Mouse (Mus musculus) embryonic facial prominence, embryonic 10.5 days (tissue): ENCODE data around the gene Iqce. TPM values are rescaled to one million over a fixed set of nuclear protein-coding genes. Genes with fewer than 3 reads are reported as not detected.
A peak's percentile ranks its signal among the peaks of the same experiment; 100 is the strongest.

Experiments used
- DNase-seq: peaks from one replicate; pipeline ENCODE4 v3.0.0-alpha.2; 2017; ENCODE audit warnings: low spot score
- H3K27ac ChIP-seq: fragments of 300-500 bp; sonication (generic); replicated peaks from 2 replicates; pipeline ENCODE4 v1.5.1; 2016; ENCODE audit warnings: mild to moderate bottlenecking
- H3K27me3 ChIP-seq: fragments of 300-500 bp; sonication (generic); replicated peaks from 2 replicates; pipeline ENCODE4 v1.6.1; 2016; ENCODE audit warnings: low read depth, mild to moderate bottlenecking; ENCODE audit not compliant: poor library complexity, severe bottlenecking
- H3K36me3 ChIP-seq: fragments of 300-500 bp; sonication (generic); replicated peaks from 2 replicates; pipeline ENCODE4 v1.6.1; 2016; ENCODE audit warnings: mild to moderate bottlenecking, moderate library complexity
- H3K4me1 ChIP-seq: fragments of 300-500 bp; sonication (generic); 2 replicates; pipeline ENCODE4 v1.6.1; 2016
- H3K4me3 ChIP-seq: fragments of 300-500 bp; sonication (generic); 2 replicates; pipeline ENCODE4 v1.5.1; 2016; ENCODE audit warnings: mild to moderate bottlenecking, moderate library complexity
- H3K9me3 ChIP-seq: fragments of 300-500 bp; sonication (generic); 2 replicates; pipeline ENCODE4 v1.6.1; 2016; ENCODE audit warnings: mild to moderate bottlenecking
- WGBS: fragments of 180-500 bp; shearing (Covaris S2); methylation state at CpG from one replicate; pipeline ENCODE4 v1.1.7; 2016; 5-methylcytosine and 5-hydroxymethylcytosine counted together
- polyA plus RNA-seq: library from polyadenylated mRNA; unstranded; fragments of >200 nt; fragmentation: Nextera tagmentation; extraction: Ambion mirVana; gene quantifications from 2 replicates; pipeline ENCODE4 v1.2.1, GENCODE M21; 2016

The Iqce gene
- polyA plus RNA-seq, 1 experiment from 2014 or later, result 28.2 TPM

DNA sequence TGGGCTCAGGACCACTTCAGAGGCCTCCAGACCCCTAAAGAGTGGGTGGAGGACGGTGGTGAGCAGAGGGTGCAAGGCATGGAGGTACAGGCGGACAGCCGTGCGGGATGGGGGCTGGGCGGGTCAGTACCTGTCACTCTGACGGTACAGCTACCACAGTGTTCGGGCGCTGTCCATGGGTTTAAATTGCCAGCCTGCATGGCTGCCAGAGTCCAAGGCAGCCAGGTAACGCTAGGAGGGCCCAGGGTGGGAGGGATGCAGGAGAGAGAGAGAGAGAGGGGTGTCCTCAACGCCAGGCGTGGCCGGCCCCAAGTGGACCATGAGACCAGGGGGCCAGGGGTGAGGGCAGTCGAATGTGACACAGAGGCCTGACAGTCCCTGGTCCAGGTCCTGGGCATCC, 77.2 kb downstream of the Iqce start:
- no peak for DNase-seq
- Histone ChIP-seq H3K27ac (0 out of 2 replicates have a peak overlapping the region, but pooled peaks have one; percentile 27), H3K4me3 (no peak overlapping the region), H3K27me3 (no peaks in the 10 kb centered on the region), H3K4me1 (peaks cover 10% of the 10 kb centered on the region; the same call in 1 of the 2 replicates), H3K9me3 (peaks cover 18% of the 10 kb centered on the region; the same call in 1 of the 2 replicates), H3K36me3 (peaks cover 93% of the 10 kb centered on the region)
- 94% methylated on average over 13 of the region's 13 CpGs for WGBS

- WGBS, result 96% methylated on average over 5 of the region's 5 CpGs
- DNase-seq, result no peak
- Histone ChIP-seq H3K4me3 (no peak overlapping the region), H3K36me3 (peaks cover 86% of the 10 kb centered on the region), H3K9me3 (peaks cover 16% of the 10 kb centered on the region; the same call in 1 of the 2 replicates), H3K27ac (no peak overlapping the region), H3K27me3 (no peaks in the 10 kb centered on the region), H3K4me1 (peaks cover 10% of the 10 kb centered on the region; the same call in 1 of the 2 replicates)
These were observed 77.9 kb downstream of the Iqce start for GRCm38 (mm10) chr5:140624238-140624637.

- no peak for DNase-seq
- H3K36me3 ChIP-seq, result peaks cover 82% of the 10 kb centered on the region
- no peaks in the 10 kb centered on the region for H3K27me3 ChIP-seq
- H3K4me1 ChIP-seq, result peaks cover 10% of the 10 kb centered on the region; the same call in 1 of the 2 replicates
- no peak overlapping the region for H3K27ac ChIP-seq
- H3K9me3 ChIP-seq, result peaks cover 12% of the 10 kb centered on the region; the same call in 1 of the 2 replicates
- 72% methylated on average over 4 of the region's 4 CpGs for WGBS
- no peak overlapping the region for H3K4me3 ChIP-seq
These were observed 78.4 kb downstream of the Iqce start for GRCm38 (mm10) chr5:140623791-140624190.

DNA sequence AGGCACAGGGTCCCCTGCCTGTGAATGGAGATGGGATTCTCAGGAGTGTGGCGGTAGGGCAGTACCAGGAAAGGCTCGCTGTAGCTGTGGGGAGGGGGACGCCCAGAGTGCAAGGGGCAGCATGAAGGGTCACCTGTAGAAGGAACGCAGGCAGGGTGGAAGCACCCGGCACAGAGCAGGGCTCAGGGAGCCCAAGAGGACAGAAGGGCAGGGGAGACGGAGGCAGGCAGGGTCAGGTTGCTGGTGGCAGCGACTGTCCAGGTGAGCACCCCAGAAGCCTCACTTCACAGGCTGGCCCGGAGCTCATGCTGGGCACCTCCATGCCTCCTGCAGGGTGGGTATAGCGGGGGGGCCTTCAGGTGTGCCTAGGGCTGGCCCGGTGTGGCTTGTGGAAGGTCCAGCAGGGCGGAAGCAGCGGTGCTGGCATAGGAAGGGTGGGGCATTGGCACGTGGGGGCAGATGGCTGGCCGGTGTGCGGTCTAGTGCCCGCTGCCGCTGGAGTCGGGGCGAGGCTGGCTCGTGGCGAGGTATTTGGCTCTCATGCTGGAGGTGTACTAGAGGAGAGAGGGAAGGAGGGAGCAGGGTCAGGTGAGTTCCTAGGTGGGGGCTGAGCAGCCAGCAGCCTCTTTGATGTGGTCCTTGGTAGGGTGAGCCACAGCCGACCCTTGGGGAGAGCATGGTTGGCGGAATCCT, 79.1 kb downstream of the Iqce start:
- H3K36me3 ChIP-seq, result peaks cover 75% of the 10 kb centered on the region
- WGBS, result 94% methylated on average over 23 of the region's 23 CpGs

GRCm38 (mm10) chr5:140621517-140621916, 80.7 kb downstream of the Iqce start:
- H3K36me3 ChIP-seq, result peaks cover 74% of the 10 kb centered on the region
- 81% methylated on average over 10 of the region's 10 CpGs for WGBS
- H3K27ac ChIP-seq, result no peak overlapping the region; the same call in 1 of the 2 replicates
- no peak for DNase-seq
- H3K4me1 ChIP-seq, result peaks cover 15% of the 10 kb centered on the region
- no peaks in the 10 kb centered on the region for H3K9me3 ChIP-seq
- H3K27me3 ChIP-seq, result no peaks in the 10 kb centered on the region
- H3K4me3 ChIP-seq, result no peak overlapping the region

More for the DNA sequence above, 79.1 kb downstream of the Iqce start:
- no peak overlapping the region for H3K4me3 ChIP-seq
- no peak overlapping the region for H3K27ac ChIP-seq
- peaks cover 10% of the 10 kb centered on the region; the same call in 1 of the 2 replicates for H3K4me1 ChIP-seq
- no peaks in the 10 kb centered on the region for H3K27me3 ChIP-seq
- H3K9me3 ChIP-seq, result peaks cover 5% of the 10 kb centered on the region; the same call in 1 of the 2 replicates
- no peak for DNase-seq

- Histone ChIP-seq H3K27me3 (no peaks in the 10 kb centered on the region), H3K36me3 (peaks cover 74% of the 10 kb centered on the region), H3K9me3 (no peaks in the 10 kb centered on the region), H3K4me3 (no peak overlapping the region), H3K4me1 (peaks cover 19% of the 10 kb centered on the region), H3K27ac (no peak overlapping the region)
- 70% methylated on average over 9 of the region's 9 CpGs for WGBS
- no peak for DNase-seq
These were observed 81.1 kb downstream of the Iqce start for GRCm38 (mm10) chr5:140621092-140621491.

- no peak overlapping the region for H3K4me3 ChIP-seq
- H3K27ac ChIP-seq, result no peak overlapping the region
- H3K9me3 ChIP-seq, result no peaks in the 10 kb centered on the region
- H3K27me3 ChIP-seq, result no peaks in the 10 kb centered on the region
- H3K36me3 ChIP-seq, result peaks cover 68% of the 10 kb centered on the region
- DNase-seq, result peak; percentile 44
- 60% methylated on average over 7 of the region's 7 CpGs for WGBS
- peaks cover 19% of the 10 kb centered on the region for H3K4me1 ChIP-seq
These were observed 82.1 kb downstream of the Iqce start for GRCm38 (mm10) chr5:140619895-140620736.

- no peaks in the 10 kb centered on the region for H3K27me3 ChIP-seq
- 24% methylated on average over 6 of the region's 6 CpGs for WGBS
- H3K36me3 ChIP-seq, result peaks cover 68% of the 10 kb centered on the region
- H3K4me3 ChIP-seq, result no peak overlapping the region
- no peaks in the 10 kb centered on the region for H3K9me3 ChIP-seq
- peak; percentile 85 for DNase-seq
- H3K27ac ChIP-seq, result no peak overlapping the region
- peaks cover 19% of the 10 kb centered on the region for H3K4me1 ChIP-seq
These were observed 82.9 kb downstream of the Iqce start for GRCm38 (mm10) chr5:140619151-140619771.

DNA sequence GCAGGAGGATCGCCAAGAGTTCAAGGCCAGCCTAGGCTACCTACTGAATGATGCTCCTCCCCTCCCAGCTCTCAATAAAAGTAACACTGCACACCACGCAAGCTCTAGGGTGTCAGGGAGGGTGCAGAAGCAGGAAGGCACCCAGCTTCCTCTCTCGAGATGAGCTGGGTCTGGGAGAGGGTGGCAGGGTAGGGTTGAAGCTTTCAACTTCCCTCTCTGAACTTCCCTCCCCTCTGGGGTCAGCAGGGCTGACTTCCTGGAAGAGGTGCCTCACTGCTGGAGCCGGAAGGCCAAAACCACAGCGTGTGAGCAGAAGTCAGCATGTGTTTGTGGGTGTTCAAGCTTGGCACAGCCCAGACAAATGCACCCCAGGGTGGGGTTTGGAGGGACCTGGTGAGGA, 84.5 kb downstream of the Iqce start:
- peaks cover 24% of the 10 kb centered on the region for H3K4me1 ChIP-seq
- H3K9me3 ChIP-seq, result no peaks in the 10 kb centered on the region
- no peak overlapping the region for H3K4me3 ChIP-seq
- no peak for DNase-seq
- WGBS, result 87% methylated on average over 5 of the region's 5 CpGs
- no peak overlapping the region for H3K27ac ChIP-seq
- H3K36me3 ChIP-seq, result peaks cover 68% of the 10 kb centered on the region
- peaks cover 8% of the 10 kb centered on the region for H3K27me3 ChIP-seq

DNA sequence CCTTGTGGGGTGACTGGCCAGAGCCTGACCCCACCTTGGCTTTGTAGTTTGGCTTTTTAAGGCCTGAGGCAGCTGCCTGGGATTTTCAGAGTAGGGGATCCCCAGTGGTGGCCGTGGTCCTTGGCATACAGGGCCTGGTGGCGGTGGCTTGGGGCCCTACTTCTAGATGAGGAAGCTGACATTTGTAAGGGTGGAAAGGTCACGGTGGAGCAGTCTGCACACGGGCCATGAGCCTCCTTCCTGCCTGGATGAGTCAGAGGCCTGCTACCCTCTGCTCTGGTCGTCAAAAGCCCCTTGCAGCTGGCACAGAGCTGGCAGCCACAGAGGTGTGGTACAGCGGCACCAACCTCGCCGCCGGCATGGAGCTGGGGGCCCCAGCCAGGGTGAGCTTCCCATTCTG, 85.5 kb downstream of the Iqce start:
- Histone ChIP-seq H3K27ac (peak overlapping the region; percentile 44), H3K4me1 (peaks cover 32% of the 10 kb centered on the region), H3K27me3 (peaks cover 18% of the 10 kb centered on the region), H3K36me3 (peaks cover 67% of the 10 kb centered on the region), H3K9me3 (no peaks in the 10 kb centered on the region), H3K4me3 (no peak overlapping the region)
- DNase-seq, result no peak
- 70% methylated on average over 9 of the region's 9 CpGs for WGBS

DNA sequence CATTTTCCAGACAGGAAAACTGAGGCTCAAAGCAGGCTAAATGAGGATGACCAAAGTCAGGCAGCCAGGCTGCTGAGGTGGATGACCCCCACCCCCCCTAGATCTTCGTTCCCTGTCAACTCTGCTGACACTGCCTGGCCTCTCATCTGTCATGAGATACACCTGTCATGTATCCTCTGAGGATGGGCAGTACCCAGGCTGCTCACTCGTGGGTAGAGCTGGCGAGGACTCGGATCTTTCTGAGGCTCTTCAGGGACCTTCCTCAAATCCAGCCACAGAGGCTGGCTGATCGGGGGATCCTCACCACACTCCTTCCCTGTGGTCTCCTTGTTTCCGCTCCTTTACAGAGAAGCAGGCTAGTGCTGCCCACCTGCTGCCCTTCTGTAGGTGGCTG, 86.1 kb downstream of the Iqce start:
- H3K27ac ChIP-seq, result peak overlapping the region; percentile 44; the same call in 1 of the 2 replicates
- WGBS, result 81% methylated on average over 6 of the region's 6 CpGs
- H3K4me3 ChIP-seq, result no peak overlapping the region
- H3K9me3 ChIP-seq, result no peaks in the 10 kb centered on the region
- peaks cover 24% of the 10 kb centered on the region for H3K27me3 ChIP-seq
- no peak for DNase-seq
- H3K4me1 ChIP-seq, result peaks cover 32% of the 10 kb centered on the region
- H3K36me3 ChIP-seq, result peaks cover 61% of the 10 kb centered on the region

- H3K36me3 ChIP-seq, result peaks cover 56% of the 10 kb centered on the region
- peaks cover 30% of the 10 kb centered on the region for H3K27me3 ChIP-seq
- no peak for DNase-seq
- no peak overlapping the region for H3K4me3 ChIP-seq
- H3K9me3 ChIP-seq, result no peaks in the 10 kb centered on the region
- no peak overlapping the region for H3K27ac ChIP-seq
- H3K4me1 ChIP-seq, result peaks cover 36% of the 10 kb centered on the region
- 86% methylated on average over 10 of the region's 10 CpGs for WGBS
These were observed 86.7 kb downstream of the Iqce start for GRCm38 (mm10) chr5:140615321-140616109.
